Mouse (Mus musculus) lung, embryonic 14.5 days (tissue): Measurements from ENCODE around the gene Sh3pxd2b. TPM values are rescaled to one million over a fixed set of nuclear protein-coding genes. Genes with fewer than 3 reads are reported as not detected.

ENCODE experiments used
- ATAC-seq: fragments of 200-750 bp; cut with Nextera tagmentation; 2 replicates; pipeline ENCODE4 v1.8.0; 2017; ENCODE audit warnings: mild to moderate bottlenecking, moderate TSS enrichment, moderate library complexity; ENCODE audit not compliant: insufficient read depth
- DNase-seq: peaks from one replicate; pipeline ENCODE4 v3.0.0-alpha.2; 2015
- H3K27ac ChIP-seq: fragments of 300-500 bp; sonication (generic); 2 replicates; pipeline ENCODE4 v1.5.1; 2014; ENCODE audit warnings: low read depth, mild to moderate bottlenecking, moderate library complexity
- H3K27me3 ChIP-seq: fragments of 300-500 bp; sonication (generic); 2 replicates; pipeline ENCODE4 v1.6.1; 2014; ENCODE audit warnings: low read length, control low read depth; ENCODE audit not compliant: insufficient read depth
- H3K36me3 ChIP-seq: fragments of 300-500 bp; sonication (generic); 2 replicates; pipeline ENCODE4 v1.6.1; 2014; ENCODE audit warnings: control low read depth; ENCODE audit not compliant: insufficient read depth
- H3K4me1 ChIP-seq: fragments of 300-500 bp; sonication (generic); 2 replicates; pipeline ENCODE4 v1.6.1; 2014; ENCODE audit warnings: antibody characterized with exemption, control low read depth; ENCODE audit not compliant: insufficient read depth
- H3K4me2 ChIP-seq: fragments of 300-500 bp; sonication (generic); 2 replicates; pipeline ENCODE4 v1.6.1; 2014; ENCODE audit warnings: mild to moderate bottlenecking
- H3K4me3 ChIP-seq: fragments of 300-500 bp; sonication (generic); 2 replicates; pipeline ENCODE4 v1.5.1; 2014; ENCODE audit warnings: low read depth, low read length
- H3K9ac ChIP-seq: fragments of 300-500 bp; sonication (generic); 2 replicates; pipeline ENCODE4 v1.6.1; 2014
- H3K9me3 ChIP-seq: fragments of 300-500 bp; sonication (generic); 2 replicates; pipeline ENCODE4 v1.6.1; 2016; ENCODE audit warnings: low read depth, low read length, control low read depth
- CTCF ChIP-seq: IDR thresholded peaks from 2 replicates; pipeline ENCODE4 v1.5.1; 2016; ENCODE audit warnings: antibody characterized with exemption, low read depth
- WGBS: fragments of 180-500 bp; shearing (Covaris S2); extraction: QIAGEN DNeasy Blood & Tissue Kit; methylation state at CpG from one replicate; pipeline ENCODE4 v1.1.7; 2014; 5-methylcytosine and 5-hydroxymethylcytosine counted together
- polyA plus RNA-seq: library from polyadenylated mRNA; unstranded; fragments of >200 nt; fragmentation: Nextera tagmentation; extraction: Ambion mirVana; gene quantifications from 2 replicates; pipeline ENCODE4 v1.2.1, GENCODE M21; 2014

Gene Sh3pxd2b
- polyA plus RNA-seq, 1 experiment from 2014 or later: 31.7 TPM

DNA sequence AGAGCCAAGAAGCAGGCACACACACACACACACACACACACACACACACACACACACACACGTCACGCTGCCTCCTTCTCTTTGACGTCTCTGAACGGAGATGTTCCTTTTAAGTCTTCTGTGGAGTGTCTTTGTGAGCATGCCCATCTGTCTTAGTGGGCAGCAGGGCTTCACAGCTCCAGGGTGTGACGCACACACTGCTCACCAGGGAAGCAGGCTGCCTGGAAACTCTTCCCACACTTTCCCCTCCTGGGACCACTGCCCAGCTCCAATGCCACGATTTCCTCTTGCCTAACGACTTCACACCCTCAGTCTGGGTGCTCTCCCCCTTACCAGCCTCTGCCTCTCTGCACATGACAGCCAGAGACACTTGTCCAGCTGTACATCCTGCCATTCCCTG is 55.1 kb downstream of the Sh3pxd2b start:
- H3K4me1 ChIP-seq: no peaks in the 10 kb centered on the region
- no peak for TF ChIP-seq CTCF
- H3K9me3 ChIP-seq: no peaks in the 10 kb centered on the region
- H3K4me3 ChIP-seq: no peak overlapping the region
- no peak overlapping the region for H3K4me2 ChIP-seq
- ATAC-seq (no peak), DNase-seq (no peak)
- no peak overlapping the region for H3K27ac ChIP-seq
- 63% methylated on average over 7 of the region's 7 CpGs for WGBS
- H3K9ac ChIP-seq: no peak overlapping the region
- H3K27me3 ChIP-seq: no peaks in the 10 kb centered on the region
- peaks cover 55% of the 10 kb centered on the region for H3K36me3 ChIP-seq

GRCm38 (mm10) chr11:32404708-32405107 is 57.1 kb downstream of the Sh3pxd2b start:
- H3K9ac ChIP-seq: no peak overlapping the region
- DNase-seq: no peak
- WGBS: 75% methylated on average over 3 of the region's 3 CpGs

GRCm38 (mm10) chr11:32407863-32408262 is 60.2 kb downstream of the Sh3pxd2b start:
- TF ChIP-seq CTCF: no peak
- peaks cover 76% of the 10 kb centered on the region for H3K36me3 ChIP-seq
- no peak overlapping the region for H3K4me3 ChIP-seq
- no peak overlapping the region for H3K9ac ChIP-seq
- DNase-seq (no peak), ATAC-seq (peak; percentile 10; the same call in 1 of the 2 replicates)
- no peaks in the 10 kb centered on the region for H3K9me3 ChIP-seq
- H3K27me3 ChIP-seq: no peaks in the 10 kb centered on the region
- no peaks in the 10 kb centered on the region for H3K4me1 ChIP-seq
- no peak overlapping the region for H3K4me2 ChIP-seq
- 69% methylated on average over 3 of the region's 3 CpGs for WGBS
- no peak overlapping the region; the same call in 1 of the 2 replicates for H3K27ac ChIP-seq

More at GRCm38 (mm10) chr11:32404708-32405107, 57.1 kb downstream of the Sh3pxd2b start:
- no peak for TF ChIP-seq CTCF
- no peak for ATAC-seq
- H3K9me3 ChIP-seq: no peaks in the 10 kb centered on the region
- no peaks in the 10 kb centered on the region for H3K4me1 ChIP-seq
- no peaks in the 10 kb centered on the region for H3K27me3 ChIP-seq
- H3K27ac ChIP-seq: no peak overlapping the region
- no peak overlapping the region for H3K4me3 ChIP-seq
- no peak overlapping the region for H3K4me2 ChIP-seq
- H3K36me3 ChIP-seq: peaks cover 66% of the 10 kb centered on the region

GRCm38 (mm10) chr11:32409052-32409451 is 61.4 kb downstream of the Sh3pxd2b start:
- ATAC-seq (no peak), DNase-seq (no peak)
- Histone ChIP-seq H3K27ac (no peak overlapping the region), H3K36me3 (peaks cover 82% of the 10 kb centered on the region), H3K9ac (no peak overlapping the region), H3K9me3 (no peaks in the 10 kb centered on the region), H3K4me2 (no peak overlapping the region), H3K4me1 (no peaks in the 10 kb centered on the region), H3K4me3 (no peak overlapping the region), H3K27me3 (no peaks in the 10 kb centered on the region)
- TF ChIP-seq CTCF: no peak

DNA sequence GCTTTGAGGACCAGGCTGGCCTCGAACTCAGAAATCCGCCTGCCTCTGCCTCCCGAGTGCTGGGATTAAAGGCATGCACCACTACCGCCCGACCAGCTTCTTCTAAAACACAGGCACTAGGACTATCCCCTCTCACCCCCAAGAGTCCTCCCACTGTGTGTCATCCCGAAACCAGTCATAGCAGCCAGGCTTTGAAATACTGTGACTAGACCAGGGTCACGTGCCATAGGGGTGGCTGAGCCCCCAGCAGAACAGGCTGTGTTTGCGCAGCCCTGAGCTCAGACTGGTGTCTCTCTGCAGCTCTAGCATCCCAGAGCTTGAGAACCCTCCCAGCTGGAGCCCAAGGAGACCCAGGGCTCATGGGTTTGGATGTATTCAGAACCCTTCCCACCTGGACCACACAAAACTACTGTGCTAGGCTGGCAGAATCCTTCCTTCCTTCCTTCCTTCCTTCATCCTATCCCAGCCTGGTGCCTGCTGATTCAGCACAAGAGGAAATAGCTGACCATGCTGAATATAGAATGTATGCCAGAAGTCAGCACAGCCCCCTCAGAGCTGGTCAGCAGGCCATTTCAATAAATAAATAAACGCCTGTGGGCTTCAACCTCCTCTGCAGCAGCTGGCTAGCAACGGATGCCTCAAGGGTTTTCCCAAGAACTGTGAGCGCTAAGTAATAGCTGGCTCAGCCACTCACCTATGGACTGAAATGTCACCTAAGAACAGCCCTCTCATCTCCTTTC is 62.4 kb downstream of the Sh3pxd2b start:
- peaks cover 82% of the 10 kb centered on the region for H3K36me3 ChIP-seq
- TF ChIP-seq CTCF: no peak
- H3K9me3 ChIP-seq: no peaks in the 10 kb centered on the region
- H3K4me1 ChIP-seq: no peaks in the 10 kb centered on the region
- H3K27ac ChIP-seq: peak overlapping the region; percentile 10; the same call in 1 of the 2 replicates
- ATAC-seq: peak; percentile 50; the same call in 1 of the 2 replicates
- no peak overlapping the region for H3K4me2 ChIP-seq
- DNase-seq: peak; percentile 63
- no peaks in the 10 kb centered on the region for H3K27me3 ChIP-seq
- no peak overlapping the region for H3K9ac ChIP-seq
- 71% methylated on average over 11 of the region's 11 CpGs for WGBS
- no peak overlapping the region for H3K4me3 ChIP-seq

DNA sequence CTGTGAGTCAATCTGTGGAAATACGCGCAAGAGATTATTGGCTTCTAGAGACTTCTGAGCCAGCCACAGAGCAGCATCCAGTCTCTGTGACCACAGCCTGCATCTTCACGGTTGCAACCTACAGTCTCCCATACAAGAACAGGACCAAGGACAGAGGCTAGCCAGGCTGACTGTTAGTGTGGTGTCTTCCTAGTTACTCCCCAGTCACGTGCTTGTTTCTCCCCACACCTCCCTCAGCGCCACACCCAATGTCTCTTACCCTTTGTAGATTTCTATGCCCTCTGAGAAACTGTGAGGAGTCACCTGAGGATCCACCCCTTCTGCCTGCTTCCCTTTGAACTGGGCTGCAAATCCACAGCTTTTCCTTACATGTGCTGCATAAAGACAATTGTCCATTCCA is 72.4 kb downstream of the Sh3pxd2b start:
- H3K27ac ChIP-seq: no peak overlapping the region
- TF ChIP-seq CTCF: no peak
- H3K27me3 ChIP-seq: no peaks in the 10 kb centered on the region
- DNase-seq (no peak), ATAC-seq (no peak)
- no peak overlapping the region for H3K4me2 ChIP-seq
- H3K4me3 ChIP-seq: no peak overlapping the region
- WGBS: 84% methylated on average over 5 of the region's 5 CpGs
- H3K36me3 ChIP-seq: peaks cover 95% of the 10 kb centered on the region
- no peak overlapping the region for H3K9ac ChIP-seq
- no peaks in the 10 kb centered on the region for H3K9me3 ChIP-seq
- H3K4me1 ChIP-seq: no peaks in the 10 kb centered on the region

GRCm38 (mm10) chr11:32423311-32423710 is 75.7 kb downstream of the Sh3pxd2b start:
- ATAC-seq (no peak), DNase-seq (peak; percentile 38)
- Histone ChIP-seq H3K27me3 (no peaks in the 10 kb centered on the region), H3K4me1 (no peaks in the 10 kb centered on the region), H3K4me3 (no peak overlapping the region), H3K9me3 (no peaks in the 10 kb centered on the region), H3K27ac (no peak overlapping the region), H3K9ac (no peak overlapping the region), H3K4me2 (no peak overlapping the region), H3K36me3 (peaks cover 80% of the 10 kb centered on the region)
- WGBS: 63% methylated on average over 12 of the region's 12 CpGs
- no peak for TF ChIP-seq CTCF
